Mouse (Mus musculus) lung, postnatal 4 days (tissue): ENCODE results near the gene 6030408B16Rik.
A peak's percentile ranks its signal among the peaks of the same experiment; 100 is the strongest.

ENCODE experiments used
- DNase-seq, 2 experiments: peaks; one replicate each; pipeline ENCODE4 v3.0.0; 2021

Gene 6030408B16Rik

DNA sequence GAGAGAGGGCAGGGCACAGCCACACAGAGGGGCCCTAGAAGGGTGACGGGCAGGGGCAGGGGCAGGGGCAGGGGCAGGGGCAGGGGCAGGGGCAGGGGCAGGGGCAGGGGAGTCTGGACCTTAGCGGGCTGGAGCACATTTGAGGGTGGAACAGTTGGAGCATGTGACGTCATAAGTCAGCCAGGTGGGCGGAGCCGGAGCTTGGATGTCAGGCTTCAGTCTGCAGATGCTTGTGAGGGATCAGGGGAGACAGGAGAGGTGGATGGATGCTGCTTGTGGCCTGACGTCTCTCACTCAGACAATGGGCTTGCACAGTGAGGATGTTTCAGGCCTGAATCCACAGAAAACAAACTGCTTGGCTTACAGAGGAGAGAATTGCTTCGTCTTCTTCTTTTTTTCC, 5.5 kb downstream of the 6030408B16Rik start:
- no peak for DNase-seq

DNA sequence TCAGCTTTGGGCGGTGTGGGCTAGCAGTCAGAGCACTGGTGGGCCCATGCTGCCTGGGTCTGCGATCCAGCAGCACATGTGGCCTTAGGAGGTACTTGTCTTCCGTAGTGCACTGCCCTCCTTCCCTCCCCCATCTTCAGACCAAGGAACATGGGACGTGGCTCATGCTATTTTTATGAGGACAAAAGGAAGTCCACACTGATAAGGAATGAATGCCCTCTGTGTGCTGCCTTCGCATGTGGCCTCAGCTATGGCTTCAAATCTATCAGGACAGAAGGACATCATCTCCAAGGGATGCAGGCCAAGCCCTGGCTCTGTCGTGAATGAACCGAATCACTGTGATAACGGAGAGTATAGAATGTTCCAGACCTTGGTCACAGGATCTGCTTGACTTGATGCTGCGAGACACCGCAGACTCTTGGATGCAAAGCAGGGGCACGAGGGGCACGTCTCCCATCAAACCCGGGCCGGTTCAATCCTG, 6.5 kb downstream of the 6030408B16Rik start:
- DNase-seq = no peak

DNA sequence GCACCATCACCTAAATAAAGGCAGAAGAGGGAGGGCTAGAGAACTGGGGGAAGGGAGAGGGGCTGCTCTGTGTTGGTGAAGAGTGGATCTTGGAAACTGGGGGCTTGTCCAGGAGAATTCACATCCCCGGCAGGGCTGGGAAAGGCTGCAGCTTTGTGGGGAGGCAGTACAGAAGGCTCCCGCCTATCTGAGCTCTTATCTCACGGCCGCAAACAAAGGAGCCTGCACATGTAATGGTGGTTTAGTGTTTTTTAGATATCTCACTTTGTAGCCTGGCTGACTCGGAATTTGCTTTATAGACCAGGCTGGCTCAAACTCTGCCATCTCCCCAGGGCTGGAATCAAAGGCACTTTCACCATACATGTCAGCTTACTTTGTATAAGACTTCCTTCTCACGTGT, 7.1 kb downstream of the 6030408B16Rik start:
- DNase-seq = no peak

DNA sequence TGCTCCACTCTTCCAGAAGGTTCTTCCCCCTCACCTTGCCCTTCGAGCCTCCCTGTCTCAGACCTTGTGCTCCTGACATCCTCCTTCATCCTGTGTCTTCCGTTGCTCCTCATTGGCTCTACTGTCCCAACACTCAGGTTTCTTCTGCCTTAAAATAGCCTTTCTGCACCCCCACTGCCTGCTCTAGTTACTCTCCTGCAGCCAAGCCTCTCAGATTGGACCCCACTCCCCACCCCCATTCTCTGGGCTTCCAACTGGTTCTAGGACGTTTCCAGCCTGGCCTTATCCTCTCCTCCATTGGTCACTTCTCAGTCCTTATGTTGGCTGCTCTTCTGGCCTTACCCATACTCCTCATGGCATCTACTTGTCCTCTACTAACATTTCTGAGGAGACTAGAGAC, 9.2 kb downstream of the 6030408B16Rik start:
- no peak for DNase-seq

DNA sequence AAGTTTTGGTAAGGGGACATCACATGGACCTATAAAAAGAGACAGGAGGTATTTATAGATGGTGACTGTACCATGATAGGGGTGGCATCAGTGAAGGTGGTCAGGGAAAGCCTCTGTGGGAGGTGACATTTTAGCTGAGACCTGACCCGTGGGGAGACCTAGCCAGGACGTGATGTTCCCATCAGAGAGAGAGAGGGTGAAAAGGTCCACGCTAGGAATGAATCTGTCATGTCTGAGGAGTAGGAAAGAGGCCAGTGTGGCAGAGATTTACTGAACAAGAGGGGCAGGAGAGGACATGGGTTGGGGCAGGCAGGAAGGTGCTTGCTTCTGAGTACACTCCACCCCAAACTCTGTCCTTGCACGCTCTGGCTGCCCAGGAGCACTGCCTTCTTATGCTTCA, 10.8 kb downstream of the 6030408B16Rik start:
- no peak for DNase-seq

DNA sequence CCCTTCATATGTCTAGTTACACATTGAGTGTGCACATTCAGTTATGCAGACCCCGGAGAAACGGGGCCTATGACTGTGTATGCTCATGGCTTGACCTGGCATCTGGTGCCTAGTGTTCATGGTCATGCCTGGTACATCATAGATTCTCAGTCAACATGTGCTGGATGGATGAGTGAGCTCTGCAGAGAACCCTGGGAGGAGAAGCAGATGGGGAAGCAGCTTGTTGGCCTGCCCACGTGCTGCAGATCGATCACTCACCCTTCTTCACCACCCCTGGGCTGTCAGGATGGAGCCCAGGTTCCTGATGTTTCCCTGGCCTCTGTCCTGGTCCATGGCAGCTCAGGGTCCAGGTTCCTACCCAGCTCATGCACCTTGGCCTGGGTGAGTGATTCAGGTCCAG, 13.4 kb downstream of the 6030408B16Rik start:
- no peak for DNase-seq

DNA sequence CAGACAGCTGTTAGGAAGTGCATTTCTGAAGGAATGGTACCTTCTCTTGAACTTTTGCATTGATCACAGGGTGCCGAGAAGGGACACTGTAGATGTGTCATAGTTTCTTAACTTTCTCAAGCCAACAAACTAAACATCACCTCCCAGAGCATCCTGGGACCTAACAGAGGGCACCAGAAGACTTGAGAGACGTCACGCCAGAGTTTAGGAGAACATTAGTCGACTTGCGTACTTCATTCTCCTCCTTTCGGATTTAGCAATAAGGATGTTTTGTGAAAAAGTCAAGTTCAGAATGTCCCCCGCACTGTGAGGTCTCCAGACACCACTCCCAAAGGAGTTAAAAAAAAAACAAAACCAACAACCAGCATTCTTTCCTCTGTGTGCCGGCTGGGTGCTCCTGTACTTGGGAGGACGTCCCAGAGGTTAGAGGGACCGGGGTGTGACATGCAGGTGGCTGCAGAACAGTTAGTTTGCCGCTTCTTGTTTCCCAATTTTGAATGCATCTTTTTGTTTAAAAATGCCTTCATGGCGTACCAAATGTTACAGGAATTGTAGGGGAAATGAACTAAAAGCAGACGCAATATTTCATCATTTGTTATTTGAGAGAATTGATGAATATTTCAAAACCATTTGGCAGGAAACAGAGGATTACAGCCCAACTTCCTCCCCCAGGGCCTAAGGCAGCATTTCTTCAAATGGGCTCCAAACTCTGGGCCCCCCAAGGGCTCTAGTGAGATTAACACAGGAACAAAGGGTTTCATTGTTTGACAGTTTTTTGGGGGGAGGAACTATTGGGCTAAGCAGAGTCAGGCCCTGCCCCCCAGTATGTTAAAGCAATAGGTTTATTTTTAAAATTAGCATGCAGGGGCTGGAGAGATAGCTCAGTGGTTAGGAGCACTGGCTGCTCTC, 15.7 kb downstream of the 6030408B16Rik start:
- no peak for DNase-seq

DNA sequence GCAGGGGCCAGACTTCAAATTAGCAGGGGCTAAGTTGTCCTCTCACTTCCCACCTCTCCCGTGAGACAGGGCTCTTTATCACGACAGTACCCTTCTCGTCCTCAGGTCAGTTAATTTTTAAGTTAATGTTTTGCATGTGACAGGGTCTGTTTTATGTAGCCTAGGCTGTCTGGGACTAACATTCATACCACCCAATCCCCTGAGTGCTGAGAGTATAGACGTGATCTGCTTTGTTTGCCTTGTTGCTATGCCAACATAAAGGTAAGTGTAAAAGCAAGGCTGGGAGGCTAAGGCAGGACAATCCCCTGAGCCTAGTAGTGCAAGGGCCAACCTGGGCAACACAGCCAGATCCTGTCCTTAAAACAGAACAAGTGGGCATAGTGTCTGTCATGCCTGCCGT, 16.5 kb downstream of the 6030408B16Rik start:
- DNase-seq = no peak

DNA sequence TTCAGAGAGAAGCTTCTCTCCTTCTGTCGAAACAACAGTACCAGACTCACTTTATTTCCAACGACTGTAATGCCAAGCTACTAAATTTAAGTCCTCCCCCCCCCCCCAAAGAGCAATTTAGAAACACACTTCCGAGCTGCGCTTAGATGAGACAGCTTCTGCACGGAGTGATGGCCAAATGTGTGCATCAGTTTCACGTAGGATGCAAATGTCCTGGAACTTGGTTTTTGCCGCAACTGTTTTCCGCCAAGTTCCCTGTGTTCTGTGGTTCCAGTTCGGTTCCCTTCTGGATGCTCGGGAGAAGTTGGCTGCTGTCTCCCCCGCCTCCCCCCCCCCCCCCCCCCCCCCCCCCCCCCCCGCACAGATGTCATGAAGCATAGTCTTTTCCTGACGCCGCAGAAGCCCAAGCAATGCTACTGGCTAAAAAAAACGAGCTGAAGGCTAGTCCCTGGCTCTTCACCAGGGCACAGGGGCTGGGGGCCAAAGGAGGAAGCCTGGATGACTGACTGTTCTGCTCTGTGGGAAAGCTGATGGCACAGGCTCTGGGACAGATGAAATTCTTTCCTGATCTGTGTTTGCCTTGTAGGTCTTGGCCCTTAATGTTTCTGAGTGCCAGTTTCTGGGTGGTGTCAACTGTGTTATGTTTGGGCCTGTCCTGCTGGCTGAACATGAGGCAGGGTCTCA, 18.2 kb downstream of the 6030408B16Rik start:
- no peak for DNase-seq

DNA sequence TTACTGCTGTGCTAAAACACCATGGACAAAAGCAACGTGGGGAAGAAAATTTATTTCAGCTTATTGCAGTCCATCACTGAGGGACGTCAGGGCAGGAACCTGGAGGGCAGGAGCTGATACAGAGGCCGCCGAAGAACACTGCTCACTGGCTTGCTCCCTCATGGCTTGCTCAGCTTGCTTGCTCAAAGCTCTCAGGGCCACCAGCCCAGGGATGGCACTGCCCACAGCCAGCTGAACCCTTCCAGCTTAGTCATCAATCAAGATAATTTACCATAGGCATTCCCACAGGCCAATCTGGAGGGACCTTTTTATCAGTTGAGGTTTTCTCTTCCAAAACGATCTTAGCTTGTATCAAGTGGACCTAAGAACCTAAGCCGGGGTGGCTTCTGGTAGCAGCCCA, 19.0 kb downstream of the 6030408B16Rik start:
- no peak for DNase-seq

DNA sequence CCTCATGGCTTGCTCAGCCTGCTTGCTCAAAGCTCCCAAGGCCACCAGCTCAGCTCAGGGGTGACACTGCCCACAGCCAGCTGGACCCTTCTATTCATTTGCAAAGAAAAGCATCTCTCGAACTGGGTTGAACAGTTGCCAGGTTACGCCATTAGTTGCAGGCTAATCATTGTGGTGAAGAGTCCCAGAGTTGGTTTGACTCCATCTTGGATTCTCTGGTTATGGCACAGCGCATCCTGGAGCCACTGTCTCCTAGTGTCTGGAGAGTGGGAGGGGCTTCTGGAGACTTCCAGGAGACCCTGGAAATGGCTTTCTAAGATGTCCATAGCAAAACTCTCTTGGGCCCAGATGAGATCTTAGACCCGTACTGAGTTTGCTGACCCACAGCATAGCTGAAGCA, 22.4 kb downstream of the 6030408B16Rik start:
- no peak for DNase-seq

DNA sequence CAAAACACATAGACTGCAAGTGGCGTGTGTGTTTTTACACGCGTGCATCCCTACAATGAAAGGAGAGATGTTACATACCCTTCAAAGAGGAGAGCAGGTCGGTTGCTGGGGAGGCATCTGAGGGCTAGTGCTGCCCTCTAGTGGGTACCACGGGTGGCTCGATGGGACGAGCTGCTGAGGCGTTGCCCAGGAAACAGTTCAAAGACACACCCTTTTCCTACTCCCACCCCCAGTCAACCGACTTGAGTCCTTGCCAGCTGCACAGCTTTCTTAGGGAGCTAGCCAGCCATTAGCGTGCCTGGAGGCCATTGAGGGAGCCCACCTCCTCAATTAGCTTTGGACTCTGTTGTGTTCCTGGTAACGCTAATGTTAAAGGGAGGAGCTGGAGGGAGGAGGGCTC, 22.8 kb downstream of the 6030408B16Rik start:
- peak; percentile 94 for DNase-seq

DNA sequence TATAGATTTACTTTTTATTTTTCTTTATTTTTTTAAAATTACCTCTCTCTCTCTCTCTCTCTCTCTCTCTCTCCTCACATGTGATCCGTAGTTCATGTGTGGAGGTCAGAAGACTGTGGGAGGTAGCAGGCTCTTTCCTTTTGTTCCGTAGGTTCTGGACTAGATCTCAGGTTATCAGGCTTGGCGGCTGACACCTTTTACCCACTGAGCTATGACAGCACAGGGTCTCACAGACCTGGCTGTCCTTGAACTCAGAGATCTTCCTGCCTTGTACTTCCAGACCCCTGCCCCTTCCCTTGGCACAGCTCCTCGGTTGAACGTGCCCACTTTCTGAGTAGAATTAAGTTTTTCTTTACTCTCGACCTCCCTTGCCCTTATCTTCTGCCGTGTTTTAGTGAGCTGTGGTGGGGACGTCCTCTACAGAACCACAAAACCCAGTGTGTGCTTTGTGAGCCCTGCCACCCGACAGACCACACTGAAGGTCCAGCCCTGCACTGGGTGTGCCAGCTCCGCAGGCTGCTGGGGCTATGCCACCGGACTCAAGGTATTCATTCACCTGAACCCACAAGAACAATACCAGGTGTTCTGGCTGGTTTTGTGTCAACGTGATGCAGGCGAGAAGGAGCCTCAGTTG, 23.4 kb downstream of the 6030408B16Rik start:
- no peak for DNase-seq

DNA sequence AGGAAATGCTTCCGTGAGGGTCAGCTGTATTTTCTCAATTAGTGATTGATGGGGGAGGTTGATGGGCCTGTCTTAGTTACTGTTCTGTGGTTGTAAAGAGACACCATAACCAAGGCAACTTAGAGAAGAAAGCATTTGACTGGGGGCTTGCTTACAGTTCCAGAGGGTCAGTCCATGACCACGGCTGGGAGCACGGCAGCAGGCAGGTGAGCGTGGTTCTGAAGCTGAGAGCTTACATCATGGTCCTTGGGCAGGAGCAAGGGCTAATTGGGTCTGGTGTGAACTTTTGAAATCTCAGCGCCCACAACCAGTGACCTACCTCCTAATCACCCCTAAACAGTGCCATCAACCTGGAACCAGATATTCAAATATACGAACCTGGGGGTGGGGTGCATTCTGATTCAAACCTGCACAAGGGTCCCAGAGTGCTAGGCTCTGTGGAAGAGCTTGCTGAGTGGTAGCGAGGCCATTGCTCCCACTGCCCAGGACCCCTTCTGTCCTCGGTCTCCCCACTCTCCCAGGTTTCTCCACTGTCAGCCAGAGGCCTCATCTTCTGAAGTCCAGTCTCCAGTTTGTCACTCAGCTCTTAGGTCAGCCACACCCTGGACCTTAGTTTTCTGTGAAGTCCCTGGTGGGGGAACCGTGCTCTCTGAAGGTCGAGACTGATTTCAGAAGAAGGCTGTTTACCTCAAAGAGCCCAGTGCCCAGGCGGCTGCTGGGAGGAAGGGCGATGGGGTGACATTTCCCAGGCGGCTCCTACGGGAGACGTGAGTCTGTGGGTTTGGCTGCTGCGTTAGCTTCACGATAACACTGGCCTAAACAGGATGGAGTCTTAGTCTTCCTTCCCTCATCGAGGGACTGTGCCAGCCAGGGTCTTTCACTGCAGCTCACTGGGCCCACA, 24.2 kb downstream of the 6030408B16Rik start:
- peak; percentile 51 to 72 for DNase-seq

DNA sequence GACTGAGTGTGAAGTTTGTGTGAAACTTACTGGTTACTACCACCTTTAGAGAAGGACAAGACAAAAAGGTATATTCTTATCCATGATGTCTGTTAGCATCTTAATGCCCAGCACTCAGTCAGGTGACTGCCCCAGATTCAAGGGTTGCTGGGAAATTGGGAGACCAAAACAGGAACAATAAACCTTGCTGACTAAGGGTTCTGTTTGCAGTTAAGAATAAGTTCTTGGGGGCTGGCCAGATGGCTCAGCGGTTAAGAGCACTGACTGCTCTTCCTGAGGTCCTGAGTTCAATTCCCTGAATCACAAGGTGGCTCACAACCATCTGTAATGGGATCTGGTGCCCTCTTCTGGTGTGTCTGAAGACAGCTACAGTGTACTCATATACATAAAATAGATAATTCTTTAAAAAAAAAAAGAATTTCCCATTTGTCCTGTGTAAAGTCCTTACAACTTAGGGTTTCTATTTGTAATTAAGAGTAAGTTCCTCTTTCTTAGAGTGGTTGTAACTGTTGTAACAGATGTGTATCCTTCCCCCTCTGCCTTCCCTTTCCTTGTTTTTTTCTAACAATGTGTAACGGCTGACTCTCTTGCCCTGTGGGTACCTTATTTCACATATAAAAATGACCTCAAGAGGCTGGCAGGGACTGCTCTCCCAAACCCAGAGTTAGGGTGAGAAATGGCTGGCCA, 24.9 kb downstream of the 6030408B16Rik start:
- no peak for DNase-seq

DNA sequence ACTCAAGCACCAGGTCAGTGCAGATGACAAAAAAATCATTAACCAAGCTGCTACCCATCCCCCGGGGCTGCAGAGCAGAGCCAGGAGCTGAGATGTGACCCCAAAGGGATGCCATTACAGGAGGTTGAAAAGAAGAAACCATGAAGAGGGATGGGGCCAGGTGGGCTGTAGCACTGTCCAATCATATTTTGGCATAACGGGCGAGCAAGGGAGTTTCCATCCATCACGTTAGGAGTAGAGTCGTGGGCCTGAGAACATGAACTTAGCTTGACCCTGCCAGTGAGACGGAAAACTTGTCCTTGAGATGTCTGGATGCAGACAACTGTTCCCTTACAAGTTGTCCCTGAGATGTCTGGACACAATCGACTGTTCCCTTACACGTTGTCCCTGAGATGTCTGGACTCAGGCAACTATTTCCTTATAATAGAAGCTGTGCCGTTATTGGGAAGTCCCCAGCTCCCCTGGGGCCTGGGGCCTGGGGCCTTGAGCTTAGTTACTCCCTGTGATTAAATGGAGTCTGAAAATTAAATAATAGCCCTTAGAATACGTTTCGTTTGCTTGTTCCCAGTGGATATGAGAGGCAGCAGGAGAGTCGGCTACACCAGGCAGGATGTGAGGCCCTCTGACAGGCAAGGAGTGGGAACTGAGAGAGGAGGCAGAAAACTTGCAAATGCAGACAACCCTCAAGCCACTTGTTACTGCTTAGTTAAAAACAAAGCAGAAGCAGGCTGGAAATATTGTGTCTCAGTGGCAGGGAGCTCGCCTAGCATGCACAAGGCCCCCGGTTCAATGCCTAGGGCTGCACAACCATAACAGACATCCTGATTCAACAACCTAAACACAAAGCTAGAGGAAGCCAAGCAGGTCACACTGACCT, 26.1 kb downstream of the 6030408B16Rik start:
- no peak for DNase-seq

DNA sequence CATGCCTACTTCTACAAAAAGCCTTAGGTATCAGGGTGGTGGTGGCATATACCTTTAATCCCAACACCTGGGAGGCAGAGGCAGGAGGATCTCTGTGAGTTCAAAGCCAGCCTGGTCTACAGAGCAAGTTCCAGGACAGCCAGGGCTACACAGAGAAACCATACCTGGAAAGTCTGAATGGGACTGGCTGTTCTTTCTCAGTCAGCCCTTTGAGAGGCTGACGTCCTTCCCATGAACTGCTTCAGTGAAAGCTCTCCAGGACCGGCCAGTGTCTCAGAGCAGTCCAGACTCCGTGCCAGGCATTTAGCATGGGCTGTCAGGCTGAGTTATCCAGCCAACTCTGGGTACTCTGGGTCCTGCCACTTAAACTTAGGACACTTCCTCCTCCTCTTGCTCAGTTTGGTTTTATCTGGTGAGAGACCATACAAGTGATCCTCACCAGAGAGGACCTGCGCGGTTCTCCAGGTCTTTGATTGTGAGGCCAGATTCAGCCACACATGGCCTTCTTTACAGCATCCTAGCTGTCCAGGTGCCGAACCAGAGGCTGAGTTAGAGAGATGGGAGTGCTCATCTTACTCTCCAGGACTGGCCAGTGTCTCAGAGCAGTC, 27.1 kb downstream of the 6030408B16Rik start:
- no peak for DNase-seq

DNA sequence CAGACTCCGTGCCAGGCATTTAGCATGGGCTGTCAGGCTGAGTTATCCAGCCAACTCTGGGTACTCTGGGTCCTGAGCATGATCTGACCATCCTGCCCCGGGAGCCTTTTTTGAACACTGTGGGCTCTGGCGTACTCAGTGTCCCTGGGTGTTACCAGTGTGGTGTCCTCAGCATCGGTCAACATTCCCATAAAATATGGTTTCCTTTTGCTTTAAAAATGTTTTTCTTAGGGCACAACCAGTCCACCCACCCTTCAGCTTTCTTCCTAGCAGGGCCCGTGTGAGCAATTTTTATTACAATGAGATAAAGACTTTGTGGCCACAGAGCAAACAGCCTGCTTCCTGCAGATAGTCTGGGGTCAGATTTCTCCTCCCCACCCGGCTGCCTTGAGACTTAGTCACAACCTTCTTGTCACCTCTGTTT, 27.6 kb downstream of the 6030408B16Rik start:
- DNase-seq = peak in 1 of 2 experiments; percentile 48

DNA sequence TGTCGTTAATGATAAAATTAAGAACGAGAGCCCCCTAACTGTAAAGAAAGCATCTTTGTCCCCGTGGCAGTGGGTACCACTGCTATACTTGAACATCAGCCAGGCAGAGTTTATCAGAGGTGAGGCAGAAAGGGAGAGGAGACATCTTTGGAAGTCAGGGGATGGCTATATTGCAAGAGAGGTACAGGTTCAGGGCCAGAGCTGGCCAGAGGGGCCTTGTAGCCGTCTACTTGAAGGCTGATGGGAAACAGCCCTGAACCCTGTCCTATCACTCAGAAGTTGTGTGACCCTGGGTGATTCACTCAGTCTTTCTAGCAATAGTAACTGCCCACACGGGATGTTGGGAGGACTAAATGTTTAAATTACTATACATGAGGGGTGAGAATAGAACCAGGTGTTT, 28.1 kb downstream of the 6030408B16Rik start:
- no peak for DNase-seq

DNA sequence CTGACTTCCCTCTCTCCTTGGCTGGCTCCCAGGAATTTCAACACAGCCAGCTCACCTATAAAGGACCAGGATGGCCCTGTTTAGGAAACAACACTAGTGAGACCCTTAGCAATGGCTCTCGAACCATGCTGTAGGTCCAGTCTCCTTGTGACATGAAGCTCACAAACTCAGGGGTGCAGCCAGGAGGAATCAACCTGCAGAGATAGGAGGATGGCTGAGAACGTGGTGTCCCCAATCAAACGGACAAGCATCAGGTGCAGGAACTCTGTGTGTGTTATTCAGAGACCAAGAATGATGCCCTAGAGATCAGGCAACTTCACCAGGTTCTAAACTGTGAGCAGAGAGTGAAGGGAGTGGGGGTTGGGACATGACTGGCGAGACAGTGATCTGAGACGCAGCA, 29.1 kb downstream of the 6030408B16Rik start:
- no peak for DNase-seq
